Mouse (Mus musculus) embryonic facial prominence, embryonic 11.5 days (tissue): ENCODE results near the gene Rad23b. TPM values are rescaled to one million over a fixed set of nuclear protein-coding genes. Genes with fewer than 3 reads are reported as not detected.

Experiments
- ATAC-seq: fragments of 200-750 bp; cut with Nextera tagmentation; replicated peaks from 2 replicates; pipeline ENCODE4 v1.8.0; 2017; ENCODE audit warnings: low read depth; ENCODE audit not compliant: insufficient number of reproducible peaks, low FRiP score, low TSS enrichment
- DNase-seq: peaks from one replicate; pipeline ENCODE4 v3.0.0-alpha.2; 2015; ENCODE audit warnings: low spot score
- H3K27ac ChIP-seq: fragments of 300-500 bp; sonication (generic); replicated peaks from 2 replicates; pipeline ENCODE4 v1.5.1; 2014; ENCODE audit warnings: mild to moderate bottlenecking, low read depth, low read length, control low read depth
- H3K27me3 ChIP-seq: fragments of 300-500 bp; sonication (generic); 2 replicates; pipeline ENCODE4 v1.6.1; 2014; ENCODE audit warnings: mild to moderate bottlenecking, low read length, moderate library complexity, mixed read lengths; ENCODE audit not compliant: control insufficient read depth, insufficient read depth
- H3K36me3 ChIP-seq: fragments of 300-500 bp; sonication (generic); replicated peaks from 2 replicates; pipeline ENCODE4 v1.6.1; 2014; ENCODE audit warnings: low read depth, mild to moderate bottlenecking, low read length, moderate library complexity, mixed read lengths; ENCODE audit not compliant: control insufficient read depth, insufficient read depth
- H3K4me1 ChIP-seq: fragments of 300-500 bp; sonication (generic); 2 replicates; pipeline ENCODE4 v1.6.1; 2014; ENCODE audit warnings: low read length, mixed read lengths; ENCODE audit not compliant: control insufficient read depth, insufficient read depth
- H3K4me2 ChIP-seq: fragments of 300-500 bp; sonication (generic); 2 replicates; pipeline ENCODE4 v1.6.1; 2014; ENCODE audit warnings: low read depth, mild to moderate bottlenecking, control low read depth, low read length, moderate library complexity
- H3K4me3 ChIP-seq: fragments of 300-500 bp; sonication (generic); 2 replicates; pipeline ENCODE4 v1.5.1; 2014; ENCODE audit warnings: low read depth, low read length, control low read depth
- H3K9ac ChIP-seq: fragments of 300-500 bp; sonication (generic); replicated peaks from 2 replicates; pipeline ENCODE4 v1.6.1; 2014; ENCODE audit warnings: mild to moderate bottlenecking, control low read depth, low read length
- H3K9me3 ChIP-seq: fragments of 300-500 bp; sonication (generic); replicated peaks from 2 replicates; pipeline ENCODE4 v1.6.1; 2016; ENCODE audit warnings: mild to moderate bottlenecking, low read length, inconsistent platforms, mixed read lengths; ENCODE audit not compliant: control insufficient read depth
- WGBS: fragments of 180-500 bp; shearing (Covaris S2); extraction: QIAGEN DNeasy Blood & Tissue Kit; methylation state at CpG from one replicate; pipeline ENCODE4 v1.1.7; 2014; 5-methylcytosine and 5-hydroxymethylcytosine counted together
- polyA plus RNA-seq: library from polyadenylated mRNA; unstranded; fragments of >200 nt; fragmentation: Nextera tagmentation; extraction: Ambion mirVana; gene quantifications from 2 replicates; pipeline ENCODE4 v1.2.1, GENCODE M21; 2014

Gene Rad23b
- polyA plus RNA-seq, 1 experiment from 2014 or later: 123 TPM

- H3K36me3 ChIP-seq: no peaks in the 10 kb centered on the region
- H3K9me3 ChIP-seq: no peaks in the 10 kb centered on the region
- H3K27ac ChIP-seq: no peak overlapping the region
- H3K4me1 ChIP-seq: no peaks in the 10 kb centered on the region
- 87% methylated on average over 4 of the region's 4 CpGs for WGBS
- H3K4me3 ChIP-seq: no peak overlapping the region
- DNase-seq (no peak), ATAC-seq (no peak)
- no peaks in the 10 kb centered on the region for H3K27me3 ChIP-seq
- no peak overlapping the region for H3K9ac ChIP-seq
- H3K4me2 ChIP-seq: no peak overlapping the region
Measured at GRCm38 (mm10) chr4:55426250-55426649, 76.4 kb downstream of the Rad23b start.

Other genes with a start within 250 kb of the Rad23b start
- gene Klf4, start 182.4 kb downstream of the Rad23b start, polyA plus RNA-seq: 5.7 and 6.6 TPM in 2 replicates